Mouse (Mus musculus): ENCODE data around the gene Gas7. TPM values are rescaled to one million over a fixed set of nuclear protein-coding genes. Genes with fewer than 3 reads are reported as not detected.

The Gas7 gene
- polyA plus RNA-seq, 2 experiments from 2014 or later: 0.34 to 0.52 TPM

DNA sequence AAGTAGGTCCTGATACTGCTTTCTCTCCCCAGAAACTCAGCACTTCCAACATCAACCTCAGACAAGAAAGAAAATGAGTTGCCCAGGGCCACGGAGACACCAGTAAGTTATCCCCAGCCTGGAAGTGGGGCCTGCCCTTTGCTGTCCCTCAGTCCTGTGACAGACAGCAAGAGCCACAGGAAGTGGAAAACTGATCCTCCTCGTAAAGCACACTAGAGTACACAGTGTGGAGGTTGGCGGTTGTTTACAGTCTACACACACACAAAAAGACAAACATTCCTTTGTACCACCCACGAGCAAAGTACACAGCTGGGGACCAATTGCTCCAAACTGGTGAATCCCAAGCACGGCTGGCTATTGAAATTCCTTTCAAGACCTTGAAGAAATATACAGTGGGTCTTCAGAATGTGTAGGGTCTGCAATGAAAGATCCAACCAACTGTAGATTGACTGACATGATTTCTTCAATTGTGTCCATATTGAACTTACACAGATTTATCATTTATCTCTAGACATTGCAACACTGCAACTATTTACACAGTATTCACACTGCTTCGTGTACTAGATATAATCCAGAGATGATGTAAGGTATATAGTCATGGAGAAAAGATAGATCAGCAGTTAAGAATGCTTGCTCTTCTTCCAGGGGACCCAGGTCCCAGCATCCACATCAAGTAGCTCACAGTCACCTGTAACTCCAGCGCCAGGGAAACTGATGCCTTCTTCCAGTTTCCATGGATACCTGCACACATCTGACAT is 267.3 kb downstream of the Gas7 start:
- no peak for ATAC-seq

DNA sequence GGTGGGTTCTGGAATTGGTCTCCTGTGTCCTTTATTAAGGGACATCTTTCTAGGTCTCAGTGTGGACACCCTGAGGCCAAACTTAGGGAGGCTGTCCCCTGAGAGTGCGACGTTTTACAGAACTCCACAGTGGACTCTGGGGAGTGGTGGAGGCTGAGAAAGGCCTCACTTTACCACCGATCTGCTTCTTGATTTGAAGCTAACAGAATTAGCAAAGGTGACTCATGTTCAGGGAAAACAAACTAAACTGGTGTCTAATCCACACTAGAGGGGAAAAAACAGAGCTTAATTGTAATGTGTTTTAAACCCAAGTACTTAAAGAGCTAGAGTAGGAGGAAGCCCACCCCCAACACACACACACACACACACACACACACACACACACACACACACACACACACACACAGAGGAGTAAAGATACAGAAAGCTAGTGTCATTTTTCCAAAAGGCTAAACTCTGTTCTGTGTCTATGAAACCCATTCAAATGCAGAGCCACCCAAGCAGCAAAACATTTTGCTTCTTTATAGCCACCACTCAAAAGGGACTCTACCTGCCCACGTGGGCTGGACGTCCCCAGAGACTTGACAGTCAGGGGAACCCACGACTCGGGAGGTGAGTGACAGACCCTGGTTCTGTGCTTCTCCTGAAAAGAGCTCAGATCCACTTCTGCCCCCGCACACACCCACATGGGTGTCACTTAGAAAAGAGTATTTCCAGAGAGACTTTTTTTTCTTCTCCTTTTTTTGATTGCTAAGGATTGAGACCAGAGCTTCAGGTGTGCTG is 268.2 kb downstream of the Gas7 start:
- ATAC-seq: no peak

DNA sequence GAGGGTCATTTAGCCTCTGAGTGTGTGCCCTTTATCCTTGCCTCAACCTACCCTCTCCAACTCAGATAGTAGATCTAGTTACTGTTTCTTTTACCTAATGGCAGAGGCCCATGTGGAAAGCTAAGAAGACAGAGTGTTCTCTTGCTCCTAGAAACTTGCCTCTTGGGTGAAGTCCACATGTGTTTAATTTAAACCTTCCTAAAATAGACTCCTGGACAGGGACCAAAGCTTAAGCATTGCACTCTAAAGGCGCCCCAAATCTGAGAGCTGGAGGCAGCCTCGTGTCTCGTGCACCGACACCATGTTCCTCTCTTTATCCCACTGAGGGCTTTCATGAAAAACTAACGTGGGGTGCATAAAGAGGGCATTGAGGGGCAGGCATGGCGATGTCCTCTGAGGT is 271.9 kb downstream of the Gas7 start:
- ATAC-seq: no peak

DNA sequence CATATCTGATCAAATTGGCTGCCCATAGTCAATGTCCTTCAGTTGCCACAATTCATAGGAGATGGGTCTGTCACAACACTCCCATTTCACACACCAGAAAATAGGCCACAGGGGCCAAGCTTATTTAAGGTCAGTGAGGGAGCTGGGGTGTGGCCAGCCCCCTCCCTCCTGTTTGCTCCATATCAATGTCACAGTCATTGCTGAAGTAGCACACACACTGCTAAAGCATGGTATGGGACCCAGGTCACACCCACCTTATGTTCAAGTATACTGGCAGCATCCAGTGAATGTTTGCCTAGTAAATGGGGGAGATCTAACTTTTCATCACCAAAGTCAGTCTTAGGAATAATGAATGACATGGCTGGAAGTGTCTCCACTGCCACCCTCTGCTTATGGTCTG is 273.5 kb downstream of the Gas7 start:
- ATAC-seq: no peak

DNA sequence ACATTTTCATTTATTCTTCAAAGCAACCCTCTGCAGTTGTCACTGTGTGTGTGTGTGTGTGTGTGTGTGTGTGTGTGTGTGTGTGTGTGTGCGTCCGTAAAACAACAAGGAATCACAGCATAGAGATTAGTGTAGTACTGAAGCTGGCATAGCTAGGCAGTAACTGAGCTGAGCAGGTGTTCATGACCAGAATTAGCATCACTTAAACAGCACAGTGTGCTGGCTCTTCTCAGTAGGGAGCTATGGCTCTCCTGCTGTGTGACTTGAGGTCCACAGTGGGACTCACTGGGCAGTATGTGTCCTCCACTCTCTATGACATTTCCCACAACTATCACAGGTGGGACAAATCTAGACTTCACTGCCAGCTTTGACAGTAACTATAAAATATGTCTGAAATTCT is 275.8 kb downstream of the Gas7 start:
- no peak for ATAC-seq

DNA sequence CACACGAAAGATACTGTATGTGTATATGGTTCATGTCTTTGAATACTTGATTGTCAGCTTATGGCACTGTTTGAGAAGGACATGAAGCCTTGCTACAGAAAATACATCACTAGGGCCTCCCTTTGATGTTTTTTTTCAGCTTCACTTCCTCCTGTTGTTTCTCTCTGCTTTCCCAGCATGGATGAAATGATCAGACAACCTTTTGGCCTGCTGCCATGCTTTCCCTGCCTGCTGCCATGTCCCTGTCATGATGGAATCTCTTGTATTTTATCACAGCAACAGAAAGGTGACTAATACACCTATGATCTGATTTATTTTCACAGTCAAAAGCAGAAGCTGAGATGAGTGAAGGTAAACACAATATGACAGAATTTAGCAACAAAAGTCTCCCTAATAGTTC is 278.5 kb downstream of the Gas7 start:
- ATAC-seq: no peak

DNA sequence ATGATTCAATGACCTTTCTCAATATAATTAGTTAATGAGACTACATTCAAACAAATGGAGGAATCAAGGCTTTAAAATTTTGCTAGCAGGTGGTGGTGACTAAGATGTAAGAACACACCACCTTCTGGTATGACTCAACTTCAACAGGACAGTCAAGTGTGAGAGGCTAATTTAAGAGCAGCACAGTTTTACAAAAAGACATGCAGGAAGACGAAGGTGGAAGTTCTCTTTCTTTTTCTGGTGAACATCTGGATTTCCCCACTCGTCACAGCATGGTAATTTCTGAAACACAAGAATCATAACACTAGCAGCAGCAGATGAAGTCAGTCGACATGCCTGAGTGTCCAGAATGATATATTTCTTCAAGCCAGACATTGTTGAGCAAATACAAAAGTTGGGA is 279.4 kb downstream of the Gas7 start:
- no peak for ATAC-seq

DNA sequence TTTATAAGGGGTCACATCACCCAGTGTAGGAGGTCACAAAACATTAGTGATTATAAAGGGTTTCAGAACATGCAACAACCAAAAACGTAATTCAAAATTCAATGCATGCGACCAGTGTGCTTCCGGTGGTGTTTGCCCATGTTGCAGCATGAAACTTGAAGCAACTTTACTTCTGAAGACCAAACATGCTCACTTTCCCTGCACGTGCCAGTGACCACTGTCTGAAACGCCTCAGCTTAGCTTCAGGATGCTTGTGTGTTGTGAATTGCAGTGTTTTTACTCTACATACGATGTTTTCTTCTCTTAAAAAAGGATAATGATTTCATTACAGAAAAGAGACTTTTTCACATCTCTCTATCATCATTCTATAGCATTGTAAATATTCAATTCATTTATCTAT is 283.1 kb downstream of the Gas7 start:
- no peak for ATAC-seq

Other genes starting within 250 kb of the Gas7 start
- gene Myh4, start 217.4 kb upstream of the Gas7 start, polyA plus RNA-seq (2017; shearing (Covaris generic)): under 1 TPM in 1 of 2 experiments, not detected in 1; 0.09 TPM
- under 1 TPM in 1 of 2 experiments, not detected in 1; 0.28 TPM for gene Myh8, start 178.3 kb upstream of the Gas7 start, polyA plus RNA-seq (2017; shearing (Covaris generic))
- gene Myh13, start 133.8 kb upstream of the Gas7 start, polyA plus RNA-seq (2017; shearing (Covaris generic)): under 1 TPM in 1 of 2 experiments, not detected in 1; 0.21 TPM
- gene Rcvrn, start 239.9 kb downstream of the Gas7 start, polyA plus RNA-seq (2017; shearing (Covaris generic)): not detected